Mouse (Mus musculus) liver, postnatal 0 days (tissue): Measurements from ENCODE around the gene Fbxo24. TPM values are rescaled to one million over a fixed set of nuclear protein-coding genes. Genes with fewer than 3 reads are reported as not detected.
"Not testable (repeated sequence)": the region's sequence is repeated elsewhere in the genome, so short reads cannot be mapped to it uniquely, and the experiment has no call there.

Source experiments
- ATAC-seq: fragments of 200-750 bp; cut with Nextera tagmentation; 2 replicates; pipeline ENCODE4 v1.8.0; 2017; ENCODE audit warnings: mild to moderate bottlenecking, moderate library complexity
- DNase-seq: peaks from one replicate; pipeline ENCODE4 v3.0.0-alpha.2; 2016
- H3K27ac ChIP-seq: fragments of 300-500 bp; sonication (generic); 2 replicates; pipeline ENCODE4 v1.5.1; 2014; ENCODE audit warnings: antibody characterized with exemption, moderate library complexity, mild to moderate bottlenecking, low read depth
- H3K27me3 ChIP-seq: fragments of 300-500 bp; sonication (generic); 2 replicates; pipeline ENCODE4 v1.6.1; 2014; ENCODE audit warnings: low read length, control low read depth, mixed read lengths; ENCODE audit not compliant: insufficient read depth
- H3K36me3 ChIP-seq: fragments of 300-500 bp; sonication (generic); replicated peaks from 2 replicates; pipeline ENCODE4 v1.6.1; 2014; ENCODE audit warnings: mild to moderate bottlenecking, control low read depth, low read length, moderate library complexity, mixed read lengths; ENCODE audit not compliant: insufficient read depth
- H3K4me1 ChIP-seq: fragments of 300-500 bp; sonication (generic); 2 replicates; pipeline ENCODE4 v1.6.1; 2014; ENCODE audit warnings: antibody characterized with exemption, mild to moderate bottlenecking, control low read depth; ENCODE audit not compliant: insufficient read depth
- H3K4me2 ChIP-seq: fragments of 300-500 bp; sonication (generic); 2 replicates; pipeline ENCODE4 v1.6.1; 2014; ENCODE audit warnings: low read depth, mild to moderate bottlenecking, low read length, moderate library complexity, mixed read lengths
- H3K4me3 ChIP-seq: fragments of 300-500 bp; sonication (generic); 2 replicates; pipeline ENCODE4 v1.5.1; 2014; ENCODE audit warnings: low read depth, low read length
- H3K9ac ChIP-seq: fragments of 300-500 bp; sonication (generic); replicated peaks from 2 replicates; pipeline ENCODE4 v1.6.1; 2014; ENCODE audit warnings: mild to moderate bottlenecking, moderate library complexity
- H3K9me3 ChIP-seq: fragments of 300-500 bp; sonication (generic); 2 replicates; pipeline ENCODE4 v1.6.1; 2016; ENCODE audit warnings: mild to moderate bottlenecking, control low read depth, low read length, mixed read lengths
- CTCF ChIP-seq: sonication (generic); IDR thresholded peaks from 2 replicates; pipeline ENCODE4 v1.5.1; 2016; ENCODE audit warnings: antibody characterized with exemption, low read depth
- EP300 ChIP-seq: IDR thresholded peaks from 2 replicates; pipeline ENCODE4 v1.6.1; 2016; ENCODE audit warnings: antibody characterized with exemption, low read depth, mild to moderate bottlenecking
- WGBS: fragments of 180-500 bp; shearing (Covaris S2); extraction: QIAGEN DNeasy Blood & Tissue Kit; methylation state at CpG from one replicate; pipeline ENCODE4 v1.1.7; 2014; ENCODE audit not compliant: insufficient replicate concordance; 5-methylcytosine and 5-hydroxymethylcytosine counted together
- polyA plus RNA-seq: library from polyadenylated mRNA; unstranded; fragments of >200 nt; fragmentation: Nextera tagmentation; extraction: Ambion mirVana; gene quantifications from 2 replicates; pipeline ENCODE4 v1.2.1, GENCODE M21; 2015

The Fbxo24 gene
- polyA plus RNA-seq, 1 experiment from 2014 or later = not detected

GRCm38 (mm10) chr5:137623937-137624530 is 4.8 kb downstream of the Fbxo24 start:
- H3K4me2 ChIP-seq = no peak overlapping the region
- DNase-seq (no peak), ATAC-seq (no peak)
- H3K27ac ChIP-seq = 0 out of 2 replicates have a peak overlapping the region, but pooled peaks have one; percentile 44
- H3K9me3 ChIP-seq = no peaks in the 10 kb centered on the region
- H3K36me3 ChIP-seq = no peaks in the 10 kb centered on the region
- TF ChIP-seq CTCF (no peak), EP300 (no peak)
- 49% methylated on average over 11 of the region's 11 CpGs for WGBS
- H3K4me3 ChIP-seq = no peak overlapping the region
- H3K9ac ChIP-seq = no peak overlapping the region
- H3K4me1 ChIP-seq = peaks cover 13% of the 10 kb centered on the region
- no peaks in the 10 kb centered on the region for H3K27me3 ChIP-seq

DNA sequence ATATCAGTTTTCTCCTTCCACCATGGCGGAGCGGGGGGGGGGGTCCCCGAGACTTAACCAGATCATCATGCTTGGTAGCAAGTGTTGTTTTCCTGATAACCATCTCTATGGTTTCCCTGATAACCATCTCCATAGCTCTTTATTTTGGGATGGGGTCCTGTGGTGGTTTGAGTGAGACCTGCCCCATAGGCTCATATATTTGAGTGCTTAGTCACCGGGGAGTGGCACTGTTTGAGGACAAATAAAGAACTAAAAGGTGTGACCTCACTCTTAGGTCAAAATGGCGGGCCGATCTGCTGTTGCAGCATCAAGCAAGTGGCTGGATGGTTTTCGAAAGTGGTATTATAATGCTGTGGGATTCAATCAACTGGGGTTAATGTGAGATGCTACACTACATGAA is 13.5 kb downstream of the Fbxo24 start:
- Histone ChIP-seq H3K4me2 (no peak overlapping the region), H3K9ac (no peak overlapping the region), H3K27me3 (no peaks in the 10 kb centered on the region), H3K36me3 (no peaks in the 10 kb centered on the region), H3K4me1 (peaks cover 16% of the 10 kb centered on the region), H3K9me3 (no peaks in the 10 kb centered on the region), H3K27ac (no peak overlapping the region), H3K4me3 (no peak overlapping the region)
- no peak for DNase-seq
- peak; percentile 30; the same call in 1 of the 2 replicates for ATAC-seq
- TF ChIP-seq CTCF (no peak), EP300 (no peak)
- 72% methylated on average over 7 of the region's 7 CpGs for WGBS

DNA sequence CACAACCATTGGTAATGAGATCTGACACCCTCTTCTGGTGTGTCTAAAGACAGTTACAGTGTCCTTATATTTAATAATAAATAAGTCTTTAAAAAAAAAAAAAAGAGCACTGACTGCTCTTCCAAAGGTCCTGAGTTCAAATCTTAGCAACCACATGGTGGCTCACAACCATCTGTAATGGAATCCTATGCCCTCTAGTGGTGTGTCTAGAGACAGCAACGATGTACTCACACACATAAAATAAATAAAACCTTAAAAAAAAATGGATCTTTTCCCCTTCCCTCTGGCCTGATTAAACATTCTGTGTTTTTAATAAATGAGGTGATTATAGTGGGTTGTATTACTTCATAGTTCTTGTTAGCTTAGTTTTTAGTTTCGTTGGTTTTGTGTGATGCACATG is 13.9 kb downstream of the Fbxo24 start:
- H3K27ac ChIP-seq, H3K4me3 ChIP-seq, H3K9me3 ChIP-seq, H3K27me3 ChIP-seq, DNase-seq, H3K9ac ChIP-seq, H3K4me2 ChIP-seq, H3K36me3 ChIP-seq, ATAC-seq: not testable (repeated sequence)
- H3K4me1 ChIP-seq = peaks cover 16% of the 10 kb centered on the region
- 0 out of 2 replicates have a peak, but pooled peaks have one; percentile 8 for TF ChIP-seq CTCF
- 82% methylated on average over 2 of the region's 2 CpGs for WGBS

GRCm38 (mm10) chr5:137613550-137613949 is 15.3 kb downstream of the Fbxo24 start, which contains the start of gene Pcolce:
Pcolce (minus strand) TSS chr5:137613784.
- H3K27ac ChIP-seq = no peak within 1 kb of the TSS
- H3K4me3 ChIP-seq = no peak within 1 kb of the TSS
- ATAC-seq (no peak), DNase-seq (no peak)
- no peaks in the 10 kb centered on the region for H3K27me3 ChIP-seq
- H3K36me3 ChIP-seq = no peaks in the 10 kb centered on the region
- TF ChIP-seq EP300 (no peak), CTCF (no peak)
- 63% methylated on average over 11 of the region's 11 CpGs for WGBS
- H3K4me2 ChIP-seq = no peak within 1 kb of the TSS
- H3K9ac ChIP-seq = no peak within 1 kb of the TSS
- peaks cover 20% of the 10 kb centered on the region for H3K4me1 ChIP-seq
- no peaks in the 10 kb centered on the region for H3K9me3 ChIP-seq

- no peak for ATAC-seq
- H3K9me3 ChIP-seq = no peaks in the 10 kb centered on the region
- no peak overlapping the region for H3K27ac ChIP-seq
- no peak overlapping the region for H3K4me3 ChIP-seq
- H3K9ac ChIP-seq = no peak overlapping the region
- no peak for DNase-seq
- H3K4me2 ChIP-seq = no peak overlapping the region
- no peaks in the 10 kb centered on the region for H3K27me3 ChIP-seq
- no peak for TF ChIP-seq CTCF
- no peak for TF ChIP-seq EP300
- WGBS = 78% methylated on average over 5 of the region's 5 CpGs
- H3K4me1 ChIP-seq = peaks cover 20% of the 10 kb centered on the region
- no peaks in the 10 kb centered on the region for H3K36me3 ChIP-seq
Observed at GRCm38 (mm10) chr5:137613076-137613475, 15.7 kb downstream of the Fbxo24 start.

DNA sequence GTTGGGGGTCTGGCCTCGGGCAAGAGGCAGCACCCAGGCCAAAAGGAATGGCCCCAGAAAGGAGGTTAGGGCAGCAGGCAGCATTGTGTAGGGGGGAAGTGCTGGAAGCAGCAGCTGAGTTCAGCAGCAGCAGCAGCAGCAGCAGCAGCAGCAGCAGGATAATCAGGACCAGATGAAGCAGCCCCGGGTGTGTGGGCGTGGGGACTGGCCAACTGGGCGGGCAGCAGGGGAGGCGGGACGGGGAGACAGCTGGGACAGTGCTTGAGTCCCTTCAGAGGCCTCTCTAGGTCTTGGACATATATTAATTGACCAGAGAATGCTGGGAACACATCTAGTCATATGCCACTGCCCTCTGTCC is 17.6 kb downstream of the Fbxo24 start:
- Histone ChIP-seq H3K27ac (peak overlapping the region; percentile 48; the same call in 1 of the 2 replicates), H3K9ac (peak overlapping the region; percentile 18), H3K9me3 (no peaks in the 10 kb centered on the region), H3K36me3 (no peaks in the 10 kb centered on the region), H3K4me3 (no peak overlapping the region), H3K4me2 (peak overlapping the region; percentile 45), H3K27me3 (no peaks in the 10 kb centered on the region), H3K4me1 (peaks cover 20% of the 10 kb centered on the region)
- ATAC-seq (0 out of 2 replicates have a peak, but pooled peaks have one; percentile 37), DNase-seq (peak; percentile 44)
- TF ChIP-seq EP300 (no peak), CTCF (no peak)
- 31% methylated on average over 6 of the region's 6 CpGs for WGBS
